Mouse (Mus musculus): ENCODE measurements around the gene Tyw1. TPM values are rescaled to one million over a fixed set of nuclear protein-coding genes. Genes with fewer than 3 reads are reported as not detected.

The Tyw1 gene
- total and polyA plus RNA-seq, 3 experiments: 34.7 to 46.5 (median 37.1) TPM

GRCm38 (mm10) chr5:130319783-130320182, 64.4 kb downstream of the Tyw1 start:
- H3K9me3 ChIP-seq (replicated peaks; ENCODE audit: low read length): peaks cover 2% of the 10 kb centered on the region
- peaks cover 14 to 66% of the 10 kb centered on the region in 2 experiments for H3K36me3 ChIP-seq (replicated peaks in 1 of 2; ENCODE audit: control insufficient read depth in 1 of 2, insufficient read depth in 1 of 2, low read length in 1 of 2)
- no peaks in the 10 kb centered on the region for H3K27me3 ChIP-seq (replicated peaks)
- no peak overlapping the region for H3K9ac ChIP-seq (ENCODE audit: insufficient read depth, low read depth)
- no peaks in the 10 kb centered on the region for H3K79me2 ChIP-seq (replicated peaks; ENCODE audit: control insufficient read depth, extremely low read depth, insufficient read depth, poor library complexity, severe bottlenecking)
- H3K4me3 ChIP-seq (replicated peaks in 1 of 3; ENCODE audit: low read depth in 2 of 3, low read length in 2 of 3, poor library complexity in 1 of 3): no peak overlapping the region
- H3K4me2 ChIP-seq (ENCODE audit: insufficient read depth, low read depth, poor library complexity, severe bottlenecking): no peak overlapping the region
- DNase-seq (ENCODE audit: extremely low read depth): no peak
- H3K4me1 ChIP-seq (ENCODE audit: control insufficient read depth in 1 of 2, insufficient read depth in 2 of 2): no peaks in the 10 kb centered on the region
- TF ChIP-seq TBP (conservative IDR thresholded peaks at IDR 0.05; ENCODE audit: low read depth, low read length): no peak
- no peak for TF ChIP-seq TCF12 (IDR thresholded peaks at IDR 0.05; ENCODE audit: low read depth, low read length)
- H3K27ac ChIP-seq (ENCODE audit: insufficient read depth, low read depth): no peak overlapping the region
- dilution Hi-C loops (cut with MboI; ENCODE audit: extremely low pct_ligation_motif_present, extremely low pct_unique_long_range_greater_than_20kb, low sequenced_read_pairs) (no loop called here), in situ Hi-C loops (cut with MboI; ENCODE audit: low pct_ligation_motif_present, low pct_unique_long_range_greater_than_20kb, low sequenced_read_pairs) (no loop called here)

DNA sequence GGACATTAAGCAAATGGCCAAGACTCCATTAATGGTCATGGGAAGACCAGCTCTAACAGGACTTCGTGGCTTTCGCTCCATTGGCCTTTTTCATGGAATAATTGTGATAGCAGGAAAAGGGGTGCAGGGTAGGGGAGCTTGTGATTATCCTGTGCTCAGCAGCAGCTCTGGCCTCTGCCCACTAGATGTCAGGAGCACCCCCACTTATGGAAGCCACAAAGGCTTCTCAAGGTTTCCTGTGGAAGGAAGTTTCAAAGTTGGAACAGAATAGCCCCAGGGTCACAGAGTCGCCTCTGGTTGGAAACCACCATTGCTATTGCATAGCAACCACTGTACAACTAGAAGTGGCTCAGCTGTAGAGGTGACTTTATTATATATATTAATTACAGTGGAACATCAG, 65.1 kb downstream of the Tyw1 start:
- Histone ChIP-seq H3K27me3 (replicated peaks) (no peaks in the 10 kb centered on the region), H3K36me3 (replicated peaks in 1 of 2; ENCODE audit: control insufficient read depth in 1 of 2, insufficient read depth in 1 of 2, low read length in 1 of 2) (peaks cover 18 to 70% of the 10 kb centered on the region in 2 experiments), H3K9me3 (replicated peaks; ENCODE audit: low read length) (peaks cover 2% of the 10 kb centered on the region), H3K4me3 (replicated peaks in 1 of 3; ENCODE audit: low read depth in 2 of 3, low read length in 2 of 3, poor library complexity in 1 of 3) (no peak overlapping the region), H3K79me2 (replicated peaks; ENCODE audit: control insufficient read depth, extremely low read depth, insufficient read depth, poor library complexity, severe bottlenecking) (no peaks in the 10 kb centered on the region), H3K4me1 (ENCODE audit: control insufficient read depth in 1 of 2, insufficient read depth in 2 of 2) (no peaks in the 10 kb centered on the region), H3K9ac (ENCODE audit: insufficient read depth, low read depth) (no peak overlapping the region), H3K4me2 (ENCODE audit: insufficient read depth, low read depth, poor library complexity, severe bottlenecking) (no peak overlapping the region), H3K27ac (ENCODE audit: insufficient read depth, low read depth) (no peak overlapping the region)
- dilution Hi-C loops (cut with MboI; ENCODE audit: extremely low pct_ligation_motif_present, extremely low pct_unique_long_range_greater_than_20kb, low sequenced_read_pairs) (no loop called here), in situ Hi-C loops (cut with MboI; ENCODE audit: low pct_ligation_motif_present, low pct_unique_long_range_greater_than_20kb, low sequenced_read_pairs) (no loop called here)
- TF ChIP-seq NRF1 (IDR thresholded peaks at IDR 0.05; ENCODE audit: low read depth, low read length) (no peak), RAD21 (IDR thresholded peaks at IDR 0.05; ENCODE audit: low read depth, low read length) (peak; percentile 14)
- no peak for DNase-seq (ENCODE audit: extremely low read depth)

- in situ Hi-C loops (cut with MboI; ENCODE audit: low pct_ligation_motif_present, low pct_unique_long_range_greater_than_20kb, low sequenced_read_pairs): no loop called here
- peaks cover 2% of the 10 kb centered on the region for H3K9me3 ChIP-seq (replicated peaks; ENCODE audit: low read length)
- no peak overlapping the region for H3K4me2 ChIP-seq (ENCODE audit: insufficient read depth, low read depth, poor library complexity, severe bottlenecking)
- no peaks in the 10 kb centered on the region for H3K4me1 ChIP-seq (ENCODE audit: control insufficient read depth in 1 of 2, insufficient read depth in 2 of 2)
- H3K27ac ChIP-seq (ENCODE audit: insufficient read depth, low read depth): no peak overlapping the region
- TF ChIP-seq MXI1 (IDR thresholded peaks at IDR 0.05; ENCODE audit: low read depth, low read length): no peak
- no peak for TF ChIP-seq MEF2A (IDR thresholded peaks at IDR 0.05; ENCODE audit: borderline replicate concordance, low read depth, low read length)
- TF ChIP-seq HCFC1 (IDR thresholded peaks at IDR 0.05; ENCODE audit: low read depth, low read length): no peak
- no peak for TF ChIP-seq RCOR1 (conservative IDR thresholded peaks at IDR 0.05; ENCODE audit: low read depth, low read length)
- no peak for TF ChIP-seq POLR2A (IDR thresholded peaks at IDR 0.05; ENCODE audit: low read depth, low read length)
- no peak for TF ChIP-seq EP300 (IDR thresholded peaks at IDR 0.05; ENCODE audit: low read length)
- no peak for TF ChIP-seq IRF4 (IDR thresholded peaks at IDR 0.05; ENCODE audit: low read depth, low read length)
- TF ChIP-seq CTCF (conservative IDR thresholded peaks at IDR 0.05 in 1 of 2, IDR thresholded peaks at IDR 0.05 in 1 of 2; ENCODE audit: low read depth in 2 of 2, low read length in 2 of 2): no peak
- TF ChIP-seq ZC3H11A (IDR thresholded peaks at IDR 0.05; ENCODE audit: low read depth, low read length): no peak
- TF ChIP-seq BHLHE40 (IDR thresholded peaks at IDR 0.05; ENCODE audit: low read depth, low read length): no peak
- TF ChIP-seq USF2 (conservative IDR thresholded peaks at IDR 0.05; ENCODE audit: low read depth, low read length): no peak
- TF ChIP-seq USF1 (IDR thresholded peaks at IDR 0.05; ENCODE audit: low read depth, low read length): no peak
- TF ChIP-seq ZNF384 (IDR thresholded peaks at IDR 0.05; ENCODE audit: low read depth, low read length): no peak
- no peaks in the 10 kb centered on the region for H3K79me2 ChIP-seq (replicated peaks; ENCODE audit: control insufficient read depth, extremely low read depth, insufficient read depth, poor library complexity, severe bottlenecking)
- no peak overlapping the region for H3K9ac ChIP-seq (ENCODE audit: insufficient read depth, low read depth)
- dilution Hi-C loops (cut with MboI; ENCODE audit: extremely low pct_ligation_motif_present, extremely low pct_unique_long_range_greater_than_20kb, low sequenced_read_pairs): no loop called here
- DNase-seq (ENCODE audit: extremely low read depth): no peak
- H3K4me3 ChIP-seq (replicated peaks in 1 of 3; ENCODE audit: low read depth in 2 of 3, low read length in 2 of 3, poor library complexity in 1 of 3): no peak overlapping the region
- peaks cover 30 to 68% of the 10 kb centered on the region in 2 experiments for H3K36me3 ChIP-seq (replicated peaks in 1 of 2; ENCODE audit: control insufficient read depth in 1 of 2, insufficient read depth in 1 of 2, low read length in 1 of 2)
- no peaks in the 10 kb centered on the region for H3K27me3 ChIP-seq (replicated peaks)
Measured at GRCm38 (mm10) chr5:130325486-130325885, 70.1 kb downstream of the Tyw1 start.
